Mouse (Mus musculus): ENCODE data around the gene Gprc5d. TPM values are rescaled to one million over a fixed set of nuclear protein-coding genes. Genes with fewer than 3 reads are reported as not detected.

Gprc5d gene
- polyA plus RNA-seq, 1 experiment from 2014 or later: not detected

- Histone ChIP-seq H3K9me3 (replicated peaks) (no peaks in the 10 kb centered on the region), H3K4me3 (no peak overlapping the region), H3K4me1 (replicated peaks) (peaks cover 12% of the 10 kb centered on the region), H3K9ac (no peak overlapping the region), H3K27me3 (no peaks in the 10 kb centered on the region), H3K36me3 (no peaks in the 10 kb centered on the region), H3K27ac (peak overlapping the region; percentile 50; the same call in 1 of the 2 replicates), H3K4me2 (no peak overlapping the region)
- WGBS: 20% methylated on average over 11 of the region's 11 CpGs
- ATAC-seq (replicated peaks; ENCODE audit: insufficient number of reproducible peaks, insufficient read depth, low FRiP score, low read depth): no peak; the same call in 1 of the 2 replicates
These were observed 18.5 kb upstream of the Gprc5d start for GRCm38 (mm10) chr6:135136439-135137161.

- H3K27me3 ChIP-seq: no peaks in the 10 kb centered on the region
- no peaks in the 10 kb centered on the region for H3K9me3 ChIP-seq (replicated peaks)
- WGBS: 63% methylated on average over 4 of the region's 4 CpGs
- peaks cover 9% of the 10 kb centered on the region for H3K4me1 ChIP-seq (replicated peaks)
- ATAC-seq (replicated peaks; ENCODE audit: insufficient number of reproducible peaks, insufficient read depth, low FRiP score, low read depth): no peak
- no peak overlapping the region for H3K4me2 ChIP-seq
- H3K36me3 ChIP-seq: no peaks in the 10 kb centered on the region
- no peak overlapping the region for H3K27ac ChIP-seq
- no peak overlapping the region for H3K9ac ChIP-seq
- no peak overlapping the region for H3K4me3 ChIP-seq
These were observed 17.7 kb upstream of the Gprc5d start for GRCm38 (mm10) chr6:135135735-135136134.

- WGBS: 90% methylated on average over 9 of the region's 9 CpGs
- H3K27ac ChIP-seq: no peak overlapping the region
These were observed 15.4 kb upstream of the Gprc5d start for GRCm38 (mm10) chr6:135133486-135133885.

DNA sequence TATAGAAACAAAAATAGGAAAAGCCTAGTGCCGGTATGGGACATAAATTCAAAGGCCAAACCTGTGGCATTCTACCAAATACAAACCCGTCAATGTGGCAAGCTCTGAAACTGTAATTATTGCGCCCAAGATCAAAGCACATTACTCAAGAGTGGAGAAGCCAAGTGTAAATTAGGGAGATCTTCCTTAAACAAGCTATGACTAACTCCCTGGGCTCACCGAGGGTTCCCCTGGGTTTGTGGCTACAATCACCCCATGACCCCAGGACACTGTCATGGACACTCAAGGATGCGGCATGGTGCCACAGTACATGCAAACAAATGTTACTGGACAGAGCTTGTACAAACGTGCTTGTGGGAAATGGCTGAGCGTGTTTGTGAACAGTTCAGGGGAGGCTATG is 15.0 kb upstream of the Gprc5d start:
- no peak overlapping the region for H3K27ac ChIP-seq
- H3K27me3 ChIP-seq: no peaks in the 10 kb centered on the region
- no peak overlapping the region for H3K9ac ChIP-seq
- 84% methylated on average over 7 of the region's 7 CpGs for WGBS
- no peak for ATAC-seq (replicated peaks; ENCODE audit: insufficient number of reproducible peaks, insufficient read depth, low FRiP score, low read depth)
- H3K4me3 ChIP-seq: no peak overlapping the region
- H3K4me2 ChIP-seq: no peak overlapping the region
- H3K4me1 ChIP-seq (replicated peaks): peaks cover 9% of the 10 kb centered on the region
- H3K36me3 ChIP-seq: no peaks in the 10 kb centered on the region
- H3K9me3 ChIP-seq (replicated peaks): no peaks in the 10 kb centered on the region

More at GRCm38 (mm10) chr6:135133486-135133885, 15.4 kb upstream of the Gprc5d start:
- Histone ChIP-seq H3K9me3 (replicated peaks) (no peaks in the 10 kb centered on the region), H3K36me3 (no peaks in the 10 kb centered on the region), H3K9ac (no peak overlapping the region), H3K27me3 (no peaks in the 10 kb centered on the region), H3K4me3 (no peak overlapping the region), H3K4me1 (replicated peaks) (peaks cover 9% of the 10 kb centered on the region), H3K4me2 (no peak overlapping the region)
- ATAC-seq (replicated peaks; ENCODE audit: insufficient number of reproducible peaks, insufficient read depth, low FRiP score, low read depth): no peak

DNA sequence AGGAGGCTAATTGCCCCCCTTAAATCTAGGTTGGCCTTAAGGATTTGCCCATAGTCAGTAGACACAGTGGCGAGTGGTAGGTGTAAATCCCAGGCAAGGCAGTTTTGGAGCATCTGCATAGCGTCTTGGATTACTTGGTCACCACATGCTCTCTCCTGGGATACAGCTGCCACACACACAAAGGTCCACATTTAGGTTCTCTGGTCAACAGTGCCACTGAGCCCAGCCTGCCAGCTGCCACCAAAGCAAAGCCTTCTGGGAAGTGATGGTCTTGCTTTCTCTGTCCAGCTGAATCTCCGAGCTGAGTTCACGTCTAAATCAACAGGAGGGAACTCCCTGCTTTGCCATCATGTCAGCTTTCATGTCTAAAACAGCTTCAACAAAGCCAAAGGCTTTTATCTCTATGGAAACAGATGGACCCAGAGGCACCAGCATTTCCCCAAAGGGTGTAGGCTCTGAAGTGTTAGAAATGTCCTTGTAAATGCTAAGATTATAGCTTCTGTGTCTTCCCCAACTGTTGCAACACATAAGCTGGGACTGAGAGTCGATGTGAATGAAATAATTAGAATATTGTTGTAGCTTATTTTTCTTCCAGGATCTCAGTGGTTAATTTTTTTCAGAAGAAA is 6.8 kb upstream of the Gprc5d start:
- Histone ChIP-seq H3K4me3 (no peak overlapping the region), H3K9me3 (replicated peaks) (no peaks in the 10 kb centered on the region), H3K9ac (no peak overlapping the region), H3K27ac (no peak overlapping the region), H3K4me2 (no peak overlapping the region), H3K4me1 (replicated peaks) (no peaks in the 10 kb centered on the region), H3K36me3 (no peaks in the 10 kb centered on the region), H3K27me3 (no peaks in the 10 kb centered on the region)
- ATAC-seq (replicated peaks; ENCODE audit: insufficient number of reproducible peaks, insufficient read depth, low FRiP score, low read depth): no peak
- 58% methylated on average over 5 of the region's 5 CpGs for WGBS

GRCm38 (mm10) chr6:135116479-135116878 is 1.6 kb downstream of the Gprc5d start:
- no peaks in the 10 kb centered on the region for H3K27me3 ChIP-seq
- WGBS: 83% methylated on average over 8 of the region's 8 CpGs
- H3K4me1 ChIP-seq (replicated peaks): no peaks in the 10 kb centered on the region
- ATAC-seq (replicated peaks; ENCODE audit: insufficient number of reproducible peaks, insufficient read depth, low FRiP score, low read depth): no peak
- H3K4me2 ChIP-seq: no peak overlapping the region
- H3K27ac ChIP-seq: no peak overlapping the region
- no peaks in the 10 kb centered on the region for H3K36me3 ChIP-seq
- H3K9me3 ChIP-seq (replicated peaks): no peaks in the 10 kb centered on the region
- no peak overlapping the region for H3K4me3 ChIP-seq
- H3K9ac ChIP-seq: no peak overlapping the region

DNA sequence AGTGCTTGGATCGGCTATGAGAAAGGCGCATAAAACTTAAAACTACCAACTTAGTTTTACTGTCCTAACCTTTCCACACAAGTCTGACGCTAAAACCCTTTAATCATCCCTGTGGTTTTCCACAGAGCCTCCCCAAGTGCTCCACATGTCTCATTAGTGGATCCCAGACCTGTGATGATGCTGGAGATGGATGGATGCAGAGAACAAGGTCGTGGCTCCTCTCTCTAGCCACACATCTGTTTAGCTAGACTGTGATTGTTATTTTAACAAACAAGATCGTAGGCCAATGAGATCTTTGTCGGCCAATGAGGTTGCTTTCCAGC is 5.0 kb downstream of the Gprc5d start:
- Histone ChIP-seq H3K4me1 (replicated peaks) (no peaks in the 10 kb centered on the region), H3K27ac (no peak overlapping the region), H3K9ac (no peak overlapping the region), H3K4me3 (no peak overlapping the region), H3K9me3 (replicated peaks) (no peaks in the 10 kb centered on the region), H3K4me2 (no peak overlapping the region), H3K36me3 (no peaks in the 10 kb centered on the region), H3K27me3 (no peaks in the 10 kb centered on the region)
- ATAC-seq (replicated peaks; ENCODE audit: insufficient number of reproducible peaks, insufficient read depth, low FRiP score, low read depth): no peak
- 32% methylated on average over 6 of the region's 6 CpGs for WGBS

- WGBS: 31% methylated on average over 7 of the region's 7 CpGs
- ATAC-seq (replicated peaks; ENCODE audit: insufficient number of reproducible peaks, insufficient read depth, low FRiP score, low read depth): no peak
- no peaks in the 10 kb centered on the region for H3K9me3 ChIP-seq (replicated peaks)
These were observed 5.5 kb downstream of the Gprc5d start for GRCm38 (mm10) chr6:135112411-135113113.

DNA sequence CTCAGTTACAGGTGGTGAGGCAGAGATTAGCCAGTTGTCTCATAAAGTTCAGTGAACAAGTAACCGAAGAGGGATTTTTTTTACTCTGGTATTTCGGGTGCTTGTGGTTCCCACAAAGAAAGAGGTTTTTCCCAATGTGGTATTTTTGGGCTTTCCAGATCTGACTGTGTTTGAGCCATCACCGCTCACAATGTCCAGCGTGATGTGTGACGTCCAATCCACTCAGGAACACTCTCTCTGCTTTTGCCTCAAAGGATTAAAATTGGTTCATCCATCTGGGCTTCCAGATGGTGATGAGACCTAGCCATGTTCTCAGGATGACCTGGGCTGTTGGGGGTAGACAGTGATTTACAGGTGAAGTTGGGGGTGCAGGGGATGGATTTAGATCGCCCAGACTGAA is 11.1 kb downstream of the Gprc5d start:
- WGBS: 86% methylated on average over 6 of the region's 6 CpGs
- Histone ChIP-seq H3K36me3 (no peaks in the 10 kb centered on the region), H3K4me2 (no peak overlapping the region), H3K27me3 (no peaks in the 10 kb centered on the region), H3K4me3 (no peak overlapping the region), H3K9me3 (replicated peaks) (no peaks in the 10 kb centered on the region), H3K27ac (no peak overlapping the region), H3K9ac (no peak overlapping the region), H3K4me1 (replicated peaks) (no peaks in the 10 kb centered on the region)
- no peak for ATAC-seq (replicated peaks; ENCODE audit: insufficient number of reproducible peaks, insufficient read depth, low FRiP score, low read depth)

More at GRCm38 (mm10) chr6:135112411-135113113, 5.5 kb downstream of the Gprc5d start:
- Histone ChIP-seq H3K27me3 (no peaks in the 10 kb centered on the region), H3K4me3 (no peak overlapping the region), H3K9ac (no peak overlapping the region), H3K4me1 (replicated peaks) (no peaks in the 10 kb centered on the region), H3K4me2 (no peak overlapping the region), H3K27ac (no peak overlapping the region), H3K36me3 (no peaks in the 10 kb centered on the region)

- no peaks in the 10 kb centered on the region for H3K4me1 ChIP-seq (replicated peaks)
- no peak overlapping the region for H3K27ac ChIP-seq
- H3K4me3 ChIP-seq: no peak overlapping the region
- H3K9me3 ChIP-seq (replicated peaks): no peaks in the 10 kb centered on the region
- no peaks in the 10 kb centered on the region for H3K36me3 ChIP-seq
- H3K27me3 ChIP-seq: no peaks in the 10 kb centered on the region
- ATAC-seq (replicated peaks; ENCODE audit: insufficient number of reproducible peaks, insufficient read depth, low FRiP score, low read depth): no peak
- 66% methylated on average over 5 of the region's 5 CpGs for WGBS
- no peak overlapping the region for H3K9ac ChIP-seq
- no peak overlapping the region for H3K4me2 ChIP-seq
These were observed 15.3 kb downstream of the Gprc5d start for GRCm38 (mm10) chr6:135102736-135103303.

DNA sequence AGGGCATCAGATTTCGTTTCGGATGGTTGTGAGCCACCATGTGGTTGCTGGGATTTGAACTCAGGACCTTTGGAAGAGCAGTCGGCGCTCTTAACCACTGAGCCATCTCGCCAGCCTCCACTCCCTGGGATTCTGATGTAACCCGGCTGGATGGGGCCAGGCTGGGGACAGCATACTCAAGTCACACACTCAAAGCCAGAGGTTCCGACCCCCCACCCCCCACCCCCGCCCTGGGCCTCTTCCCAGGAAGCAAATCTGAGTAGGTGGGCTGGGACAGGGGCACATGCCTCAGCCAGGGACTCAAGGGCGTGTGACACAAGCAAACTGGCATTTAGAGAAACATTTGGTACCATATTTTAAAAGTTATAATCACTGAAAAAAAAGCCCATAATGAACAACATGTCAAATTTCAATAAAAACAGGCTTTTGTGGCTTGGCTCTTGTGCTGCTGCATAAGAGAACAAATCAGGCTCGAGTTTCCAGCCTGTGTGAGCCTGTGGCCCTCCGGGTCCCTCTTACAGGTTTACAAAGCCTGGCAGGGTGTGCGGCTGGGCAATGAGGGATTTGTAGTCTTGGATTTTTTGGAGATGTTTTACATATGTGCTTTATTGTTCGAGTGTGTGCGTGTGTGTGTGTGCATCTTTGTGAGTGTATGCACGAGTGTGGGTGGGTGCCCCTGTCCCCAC is 17.2 kb downstream of the Gprc5d start:
- H3K4me3 ChIP-seq: no peak overlapping the region
- no peaks in the 10 kb centered on the region for H3K36me3 ChIP-seq
- H3K4me1 ChIP-seq (replicated peaks): no peaks in the 10 kb centered on the region
- 79% methylated on average over 15 of the region's 15 CpGs for whole genome bisulfite sequencing
- H3K27ac ChIP-seq: no peak overlapping the region
- ATAC-seq (replicated peaks; ENCODE audit: insufficient number of reproducible peaks, insufficient read depth, low FRiP score, low read depth): no peak
- no peak overlapping the region for H3K9ac ChIP-seq
- H3K4me2 ChIP-seq: no peak overlapping the region
- no peaks in the 10 kb centered on the region for H3K27me3 ChIP-seq
- H3K9me3 ChIP-seq (replicated peaks): no peaks in the 10 kb centered on the region
